ENCODE assay signal across 11 mouse cellular contexts in genomic region chr13:9581821-9582220, GRCm38 (mm10).
"Had no signal": no experiment of that assay in that cellular context is flagged by ENCODE, and none has a peak within 500 bp of the region (broad histone marks: within the 10 kb centered on the region; RNA-seq: fewer than 3 reads in every experiment).

No protein-coding gene starts in this region.

- H3K9me3 ChIP-seq: limb, embryonic 15.5 days; midbrain, embryonic 12.5 days; neural tube, embryonic 13.5 days had no signal

- H3K4me1 ChIP-seq: limb, embryonic 15.5 days had no signal

- DNase-seq: layer of hippocampus, postnatal 36 days; lung, adult 18-20 months; retina, postnatal 1 day; thymus, postnatal 4 days had no signal

- H3K4me2 ChIP-seq: limb, embryonic 15.5 days; midbrain, embryonic 12.5 days; neural tube, embryonic 13.5 days had no signal

- H3K9ac ChIP-seq: limb, embryonic 15.5 days; liver, embryonic 14.5 days; midbrain, embryonic 12.5 days; neural tube, embryonic 13.5 days had no signal

- H3K4me3 ChIP-seq: limb, embryonic 15.5 days; midbrain, embryonic 12.5 days; neural tube, embryonic 13.5 days had no signal

- H3K27me3 ChIP-seq: limb, embryonic 15.5 days; midbrain, embryonic 12.5 days; neural tube, embryonic 13.5 days had no signal

- H3K27ac ChIP-seq: hindbrain, postnatal 0 days; limb, embryonic 15.5 days; liver, embryonic 14.5 days; midbrain, embryonic 12.5 days; neural tube, embryonic 13.5 days; stomach, postnatal 0 days had no signal

- ATAC-seq: hindbrain, postnatal 0 days; midbrain, embryonic 16.5 days had no signal
